Mouse (Mus musculus): Measurements from ENCODE around the gene Ptger4. TPM values are rescaled to one million over a fixed set of nuclear protein-coding genes. Genes with fewer than 3 reads are reported as not detected.
"Not testable (repeated sequence)": the region's sequence is repeated elsewhere in the genome, so short reads cannot be mapped to it uniquely, and the experiment has no call there.

Ptger4 gene
- polyA plus RNA-seq, 1 experiment from 2014 or later = 2.1 TPM

GRCm38 (mm10) chr15:5235527-5235926 lies 8.5 kb downstream of the Ptger4 start:
- Histone ChIP-seq H3K4me2 (peak overlapping the region; percentile 17; the same call in 1 of the 2 replicates), H3K9ac (no peak overlapping the region), H3K27ac (no peak overlapping the region), H3K27me3 (0 out of 2 replicates have a peak, but pooled peaks cover 3% of the 10 kb centered on the region), H3K9me3 (no peaks in the 10 kb centered on the region), H3K4me3 (no peak overlapping the region), H3K36me3 (no peaks in the 10 kb centered on the region), H3K4me1 (0 out of 2 replicates have a peak, but pooled peaks cover 2% of the 10 kb centered on the region)
- ATAC-seq (ENCODE audit: borderline replicate concordance, extremely low read depth, low FRiP score, low TSS enrichment) = no peak
- 32% methylated on average over 8 of the region's 8 CpGs for WGBS

DNA sequence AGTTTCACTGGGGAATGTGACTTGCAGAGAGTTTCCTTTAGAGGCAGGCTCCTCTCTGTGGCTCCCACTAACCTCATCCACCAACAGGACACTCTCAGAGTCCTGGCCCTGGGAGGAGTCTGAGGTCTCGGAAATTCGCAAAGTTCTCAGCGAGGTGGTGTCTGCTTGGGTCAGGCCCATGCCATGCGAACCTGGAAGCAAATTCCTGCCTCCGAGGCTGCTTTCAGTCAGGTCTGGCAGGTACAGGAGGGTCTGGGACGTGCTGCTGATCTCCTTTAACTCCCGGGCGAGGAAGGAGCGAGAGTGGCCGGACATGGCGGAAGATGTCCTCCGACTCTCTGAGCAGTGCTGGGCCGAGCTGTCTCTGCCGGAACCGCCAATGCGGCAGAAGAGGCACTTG lies 9.3 kb downstream of the Ptger4 start:
- 0 out of 2 replicates have a peak, but pooled peaks cover 1% of the 10 kb centered on the region for H3K4me1 ChIP-seq
- no peaks in the 10 kb centered on the region for H3K36me3 ChIP-seq
- 72% methylated on average over 16 of the region's 16 CpGs for WGBS
- no peak overlapping the region for H3K4me3 ChIP-seq
- no peak overlapping the region for H3K4me2 ChIP-seq
- H3K9me3 ChIP-seq = no peaks in the 10 kb centered on the region
- H3K27ac ChIP-seq = no peak overlapping the region
- no peak overlapping the region for H3K9ac ChIP-seq
- H3K27me3 ChIP-seq = no peaks in the 10 kb centered on the region
- no peak for ATAC-seq (ENCODE audit: borderline replicate concordance, extremely low read depth, low FRiP score, low TSS enrichment)

DNA sequence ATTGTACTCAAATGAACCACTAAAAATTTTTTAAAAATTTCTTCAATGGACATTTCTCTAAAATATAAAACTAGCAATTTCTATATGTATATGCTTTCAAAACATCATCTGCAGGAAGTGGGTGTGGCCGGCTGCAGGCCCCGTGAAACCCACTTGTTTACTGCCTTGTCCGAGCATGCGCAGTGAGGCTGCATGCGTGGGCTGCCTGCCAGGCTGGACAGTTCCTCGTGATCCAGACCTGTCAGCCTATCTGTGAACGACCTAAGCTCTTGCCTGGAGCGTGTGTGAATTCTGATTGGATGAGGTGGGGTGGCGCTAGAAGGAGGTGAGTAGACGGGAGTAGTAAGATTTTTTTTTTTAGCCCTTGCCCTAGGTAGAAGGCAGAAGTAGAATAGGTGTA lies 13.2 kb downstream of the Ptger4 start:
- H3K36me3 ChIP-seq; H3K27me3 ChIP-seq; H3K4me2 ChIP-seq; ATAC-seq (ENCODE audit: borderline replicate concordance, extremely low read depth, low FRiP score, low TSS enrichment); H3K27ac ChIP-seq; H3K4me1 ChIP-seq; H3K9ac ChIP-seq; H3K4me3 ChIP-seq; H3K9me3 ChIP-seq: not testable (repeated sequence)
- WGBS = 70% methylated on average over 10 of the region's 10 CpGs

DNA sequence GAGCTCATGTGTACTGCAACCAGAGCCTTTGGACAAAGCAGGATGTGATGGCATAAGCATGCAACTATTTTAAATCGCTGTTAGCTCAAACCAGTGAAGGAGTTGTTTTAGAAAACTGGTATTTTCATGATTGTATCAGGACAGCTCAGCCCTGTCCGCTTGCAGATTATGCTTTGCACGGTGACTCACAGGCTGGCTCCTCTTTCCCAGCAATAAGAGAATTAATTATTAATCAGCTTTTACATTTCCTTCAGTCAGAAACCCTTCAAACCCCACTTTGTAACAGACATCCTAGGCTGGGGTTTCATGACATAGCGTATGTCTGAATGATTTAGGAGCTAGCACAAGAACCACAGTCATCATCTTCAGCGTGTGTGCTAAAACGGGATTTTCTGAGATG lies 23.5 kb downstream of the Ptger4 start:
- no peak overlapping the region for H3K4me3 ChIP-seq
- no peaks in the 10 kb centered on the region for H3K27me3 ChIP-seq
- H3K4me2 ChIP-seq = no peak overlapping the region
- H3K9me3 ChIP-seq = no peaks in the 10 kb centered on the region
- H3K4me1 ChIP-seq = no peaks in the 10 kb centered on the region
- H3K27ac ChIP-seq = no peak overlapping the region
- WGBS = 80% methylated on average over 6 of the region's 6 CpGs
- H3K36me3 ChIP-seq = no peaks in the 10 kb centered on the region
- H3K9ac ChIP-seq = no peak overlapping the region
- no peak for ATAC-seq (ENCODE audit: borderline replicate concordance, extremely low read depth, low FRiP score, low TSS enrichment)

DNA sequence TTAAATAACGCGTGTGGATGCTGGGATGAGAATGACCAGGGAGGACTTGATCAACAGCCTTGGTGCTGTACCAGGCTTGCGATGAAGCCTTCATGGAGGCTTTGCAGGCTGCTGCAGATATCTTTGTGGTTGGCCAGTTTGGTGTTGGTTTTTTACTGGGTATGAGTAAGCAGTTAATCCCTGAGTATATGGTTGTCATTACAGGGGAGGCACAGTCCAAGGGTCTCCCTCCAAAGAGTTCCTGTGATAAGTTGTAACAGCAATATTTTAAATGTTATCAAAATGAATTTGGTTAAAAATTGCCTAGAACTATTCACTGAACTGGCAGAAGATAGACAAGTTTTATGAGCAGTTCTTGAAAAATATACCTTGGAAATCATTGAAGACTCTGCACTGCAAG lies 34.9 kb downstream of the Ptger4 start:
- Histone ChIP-seq H3K36me3 (peaks cover 3% of the 10 kb centered on the region; the same call in 1 of the 2 replicates), H3K4me1 (no peaks in the 10 kb centered on the region), H3K27ac (no peak overlapping the region), H3K27me3 (no peaks in the 10 kb centered on the region), H3K9ac (no peak overlapping the region), H3K4me3 (no peak overlapping the region), H3K4me2 (no peak overlapping the region), H3K9me3 (no peaks in the 10 kb centered on the region)
- WGBS = 99% methylated on average over 3 of the region's 3 CpGs
- ATAC-seq (ENCODE audit: borderline replicate concordance, extremely low read depth, low FRiP score, low TSS enrichment) = no peak

GRCm38 (mm10) chr15:5205222-5205621 lies 38.8 kb downstream of the Ptger4 start:
- Histone ChIP-seq H3K27me3 (no peaks in the 10 kb centered on the region), H3K9ac (no peak overlapping the region), H3K27ac (no peak overlapping the region), H3K4me1 (no peaks in the 10 kb centered on the region), H3K4me2 (no peak overlapping the region), H3K9me3 (no peaks in the 10 kb centered on the region), H3K36me3 (no peaks in the 10 kb centered on the region), H3K4me3 (no peak overlapping the region)
- WGBS = 85% methylated on average over 9 of the region's 9 CpGs
- ATAC-seq (ENCODE audit: borderline replicate concordance, extremely low read depth, low FRiP score, low TSS enrichment) = no peak

- ATAC-seq (ENCODE audit: borderline replicate concordance, extremely low read depth, low FRiP score, low TSS enrichment) = no peak
- Histone ChIP-seq H3K9ac (no peak overlapping the region), H3K27ac (no peak overlapping the region), H3K4me2 (no peak overlapping the region), H3K9me3 (no peaks in the 10 kb centered on the region), H3K4me3 (no peak overlapping the region), H3K27me3 (no peaks in the 10 kb centered on the region), H3K36me3 (peaks cover 7% of the 10 kb centered on the region; the same call in 1 of the 2 replicates), H3K4me1 (no peaks in the 10 kb centered on the region)
- WGBS = 38% methylated on average over 4 of the region's 4 CpGs
These were observed 47.3 kb downstream of the Ptger4 start for GRCm38 (mm10) chr15:5196691-5197090.

- H3K27ac ChIP-seq = no peak overlapping the region
These were observed 47.9 kb downstream of the Ptger4 start for GRCm38 (mm10) chr15:5195987-5196514.

DNA sequence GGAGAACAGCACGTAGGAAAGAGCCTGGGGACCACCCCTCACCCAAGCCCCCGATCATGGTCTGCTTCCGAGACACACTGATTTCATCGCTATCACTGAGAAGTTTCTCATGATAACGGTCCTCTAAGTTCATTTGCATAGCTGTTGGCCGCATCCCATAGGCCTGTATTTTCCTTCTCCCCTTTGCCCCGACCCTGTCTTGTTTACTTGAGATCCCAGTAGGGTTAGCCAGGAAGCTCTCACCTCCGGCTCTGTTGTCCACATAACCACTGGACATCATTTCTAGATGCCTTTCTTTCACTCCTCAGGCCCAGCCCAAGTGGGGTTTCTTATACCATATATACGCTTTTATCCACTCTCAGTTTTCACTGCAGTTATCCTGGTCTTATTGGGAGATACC lies 49.1 kb downstream of the Ptger4 start:
- H3K27ac ChIP-seq = no peak overlapping the region
- H3K4me1 ChIP-seq = no peaks in the 10 kb centered on the region
- H3K9ac ChIP-seq = no peak overlapping the region
- H3K27me3 ChIP-seq = no peaks in the 10 kb centered on the region
- H3K36me3 ChIP-seq = peaks cover 17% of the 10 kb centered on the region
- no peak overlapping the region for H3K4me2 ChIP-seq
- H3K9me3 ChIP-seq = no peaks in the 10 kb centered on the region
- WGBS = 85% methylated on average over 9 of the region's 9 CpGs
- no peak for ATAC-seq (ENCODE audit: borderline replicate concordance, extremely low read depth, low FRiP score, low TSS enrichment)
- no peak overlapping the region for H3K4me3 ChIP-seq

More at GRCm38 (mm10) chr15:5195987-5196514, 47.9 kb downstream of the Ptger4 start:
- no peak overlapping the region for H3K4me2 ChIP-seq
- H3K36me3 ChIP-seq = peaks cover 11% of the 10 kb centered on the region; the same call in 1 of the 2 replicates
- no peak for ATAC-seq (ENCODE audit: borderline replicate concordance, extremely low read depth, low FRiP score, low TSS enrichment)
- H3K9me3 ChIP-seq = no peaks in the 10 kb centered on the region
- H3K27me3 ChIP-seq = no peaks in the 10 kb centered on the region
- H3K4me3 ChIP-seq = no peak overlapping the region
- no peaks in the 10 kb centered on the region for H3K4me1 ChIP-seq
- 44% methylated on average over 4 of the region's 4 CpGs for WGBS
- no peak overlapping the region for H3K9ac ChIP-seq

GRCm38 (mm10) chr15:5194446-5194845 lies 49.5 kb downstream of the Ptger4 start:
- Histone ChIP-seq H3K4me2 (no peak overlapping the region), H3K4me1 (no peaks in the 10 kb centered on the region), H3K4me3 (no peak overlapping the region), H3K9ac (no peak overlapping the region), H3K27ac (no peak overlapping the region), H3K27me3 (no peaks in the 10 kb centered on the region), H3K9me3 (no peaks in the 10 kb centered on the region), H3K36me3 (peaks cover 20% of the 10 kb centered on the region)
- 91% methylated on average over 6 of the region's 6 CpGs for WGBS
- ATAC-seq (ENCODE audit: borderline replicate concordance, extremely low read depth, low FRiP score, low TSS enrichment) = no peak

GRCm38 (mm10) chr15:5193833-5194232 lies 50.2 kb downstream of the Ptger4 start:
- H3K4me2 ChIP-seq = no peak overlapping the region
- WGBS = 72% methylated on average over 3 of the region's 3 CpGs

GRCm38 (mm10) chr15:5189504-5190093 lies 54.4 kb downstream of the Ptger4 start:
- H3K4me1 ChIP-seq = peaks cover 6% of the 10 kb centered on the region; the same call in 1 of the 2 replicates
- no peak overlapping the region for H3K4me3 ChIP-seq
- no peaks in the 10 kb centered on the region for H3K9me3 ChIP-seq
- no peaks in the 10 kb centered on the region for H3K27me3 ChIP-seq
- no peak for ATAC-seq (ENCODE audit: borderline replicate concordance, extremely low read depth, low FRiP score, low TSS enrichment)
- no peak overlapping the region for H3K4me2 ChIP-seq
- H3K36me3 ChIP-seq = peaks cover 14% of the 10 kb centered on the region
- no peak overlapping the region for H3K9ac ChIP-seq
- 48% methylated on average over 10 of the region's 10 CpGs for WGBS
- H3K27ac ChIP-seq = no peak overlapping the region

More at GRCm38 (mm10) chr15:5193833-5194232, 50.2 kb downstream of the Ptger4 start:
- H3K36me3 ChIP-seq = peaks cover 20% of the 10 kb centered on the region
- ATAC-seq (ENCODE audit: borderline replicate concordance, extremely low read depth, low FRiP score, low TSS enrichment) = no peak
- no peak overlapping the region for H3K4me3 ChIP-seq
- no peaks in the 10 kb centered on the region for H3K9me3 ChIP-seq
- H3K9ac ChIP-seq = no peak overlapping the region
- H3K27ac ChIP-seq = no peak overlapping the region
- no peaks in the 10 kb centered on the region for H3K4me1 ChIP-seq
- H3K27me3 ChIP-seq = no peaks in the 10 kb centered on the region
